Comparison of ENCODE assay signal across 32 mouse cellular contexts in the genomic region with DNA sequence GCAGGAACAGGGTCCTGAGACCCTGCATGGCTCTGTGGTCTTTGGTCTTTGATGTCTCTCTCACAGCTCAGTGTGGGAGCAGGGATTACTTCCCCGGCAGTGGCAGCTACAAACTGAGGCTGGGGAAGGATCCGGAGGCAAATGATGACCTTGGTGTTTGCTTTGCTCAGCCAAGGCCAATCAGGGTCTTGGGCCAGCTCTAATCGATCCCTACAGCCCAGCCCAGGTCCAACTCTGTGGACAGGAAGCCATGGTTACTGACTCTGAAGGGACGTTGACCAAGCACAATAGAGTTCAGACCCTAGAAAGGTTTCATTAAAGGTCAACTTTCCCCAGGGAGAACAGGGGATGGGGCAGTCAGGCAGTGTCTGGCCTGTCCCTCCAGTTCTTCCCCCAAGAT. TPM values are rescaled to one million over a fixed set of nuclear protein-coding genes. Genes with fewer than 3 reads are reported as not detected.
A peak's percentile ranks its signal among the peaks of the same experiment; 100 is the strongest.
DNase-seq lines count a peak whose midpoint lies in the region; ATAC-seq lines count a peak whose summit lies in the region.
"Had no signal": no experiment of that assay in that cellular context is flagged by ENCODE, and none has a peak within 500 bp of the region (broad histone marks: within the 10 kb centered on the region; RNA-seq: fewer than 3 reads in every experiment).

No protein-coding gene starts in this region.

- H3K27me3 ChIP-seq in erythroblast, embryonic 14.5 days (ENCODE audit: control insufficient read depth), result no peaks in the 10 kb centered on the region
- no peaks in the 10 kb centered on the region for H3K27me3 ChIP-seq in liver, embryonic 13.5 days
- no peaks in the 10 kb centered on the region for H3K27me3 ChIP-seq in liver, embryonic 16.5 days (ENCODE audit: control insufficient read depth, insufficient read depth, low read depth, low read length)
- H3K27me3 ChIP-seq: embryonic facial prominence, embryonic 13.5 days had no signal

- peaks cover 5% of the 10 kb centered on the region; the same call in 1 of the 2 replicates for H3K36me3 ChIP-seq in erythroblast, embryonic 14.5 days (ENCODE audit: control insufficient read depth)
- peaks cover 15% of the 10 kb centered on the region for H3K36me3 ChIP-seq in liver, embryonic 13.5 days
- H3K36me3 ChIP-seq in liver, embryonic 16.5 days (ENCODE audit: control insufficient read depth, insufficient read depth), result peaks cover 3% of the 10 kb centered on the region; the same call in 1 of the 2 replicates
- H3K36me3 ChIP-seq: embryonic facial prominence, embryonic 10.5 days; embryonic facial prominence, embryonic 13.5 days; heart, embryonic 13.5 days had no signal

- no peaks in the 10 kb centered on the region for H3K9me3 ChIP-seq in erythroblast, embryonic 14.5 days (ENCODE audit: control insufficient read depth, low read length)
- no peaks in the 10 kb centered on the region for H3K9me3 ChIP-seq in liver, embryonic 13.5 days (replicated peaks)
- no peaks in the 10 kb centered on the region for H3K9me3 ChIP-seq in liver, embryonic 16.5 days (replicated peaks; ENCODE audit: control insufficient read depth, low read length)
- H3K9me3 ChIP-seq: embryonic facial prominence, embryonic 10.5 days; embryonic facial prominence, embryonic 13.5 days; heart, embryonic 13.5 days had no signal

- peak overlapping the region; percentile 56 for H3K4me3 ChIP-seq in erythroblast, embryonic 14.5 days (replicated peaks)
- peak overlapping the region; percentile 54 for H3K4me3 ChIP-seq in liver, embryonic 13.5 days (replicated peaks)
- peak overlapping the region; percentile 57 for H3K4me3 ChIP-seq in liver, embryonic 16.5 days (ENCODE audit: low read depth, low read length)
- H3K4me3 ChIP-seq: embryonic facial prominence, embryonic 10.5 days; embryonic facial prominence, embryonic 13.5 days; heart, embryonic 13.5 days had no signal

- H3K4me2 ChIP-seq in liver, embryonic 13.5 days, result peak overlapping the region; percentile 59; the same call in 1 of the 2 replicates
- H3K4me2 ChIP-seq in liver, embryonic 16.5 days (ENCODE audit: low read depth, low read length), result no peak overlapping the region
- H3K4me2 ChIP-seq: embryonic facial prominence, embryonic 13.5 days; heart, embryonic 13.5 days; hindbrain, embryonic 14.5 days had no signal

- ATAC-seq in erythroblast, adult 5-6 weeks (replicated peaks; ENCODE audit: low FRiP score, poor library complexity, severe bottlenecking), result no peak
- peak; percentile 64 for ATAC-seq in liver, embryonic 13.5 days (ENCODE audit: low read depth)
- ATAC-seq in liver, embryonic 16.5 days (ENCODE audit: low read depth), result peak; percentile 72
- ATAC-seq: forebrain, embryonic 14.5 days; forebrain, postnatal 0 days; hindbrain, postnatal 0 days had no signal

- H3K4me1 ChIP-seq in erythroblast, embryonic 14.5 days (ENCODE audit: control insufficient read depth), result no peaks in the 10 kb centered on the region
- peaks cover 14% of the 10 kb centered on the region for H3K4me1 ChIP-seq in liver, embryonic 13.5 days (replicated peaks)
- H3K4me1 ChIP-seq in liver, embryonic 16.5 days (ENCODE audit: control insufficient read depth, low read depth, low read length), result no peaks in the 10 kb centered on the region; the same call in none of the 2 replicates
- H3K4me1 ChIP-seq: embryonic facial prominence, embryonic 10.5 days; heart, embryonic 13.5 days had no signal

- no peak for DNase-seq in liver, embryonic 13.5 days
- DNase-seq in MN1 (ENCODE audit: low spot score), result no peak
- no peak for DNase-seq in frontal cortex, postnatal 36 days (ENCODE audit: low spot score in 2 of 2)
- DNase-seq in urinary bladder, postnatal 10 days (ENCODE audit: low spot score), result no peak
- DNase-seq in cerebellum, adult 9-11 months, result no peak
- DNase-seq: adrenal gland, adult 2 months; adrenal gland, postnatal 14 days; cerebellum, adult 11 months; cerebellum, adult 2 months; cerebellum, postnatal 10 days; cerebellum, postnatal 36 days; embryo, embryonic 11 days; forebrain, postnatal 0 days; gastrocnemius, postnatal 25 days; heart, adult 18-20 months; heart, postnatal 14 days; heart, postnatal 4 days had no signal

- H3K27ac ChIP-seq in liver, embryonic 13.5 days, result peak overlapping the region; percentile 60
- peak overlapping the region; percentile 48 for H3K27ac ChIP-seq in liver, embryonic 16.5 days (ENCODE audit: low read length)
- H3K27ac ChIP-seq: embryonic facial prominence, embryonic 10.5 days; embryonic facial prominence, embryonic 13.5 days; heart, embryonic 13.5 days; hindbrain, embryonic 14.5 days; hindbrain, postnatal 0 days had no signal

- peak overlapping the region; percentile 38; the same call in 1 of the 2 replicates for H3K9ac ChIP-seq in liver, embryonic 13.5 days
- H3K9ac ChIP-seq in liver, embryonic 16.5 days (ENCODE audit: low read depth, low read length), result peak overlapping the region; percentile 21; the same call in 1 of the 2 replicates
- H3K9ac ChIP-seq: embryonic facial prominence, embryonic 13.5 days; forebrain, postnatal 0 days; heart, embryonic 13.5 days; hindbrain, embryonic 14.5 days had no signal

- WGBS in liver, embryonic 13.5 days (ENCODE audit: insufficient replicate concordance), result 41% methylated on average over 4 of the region's 4 CpGs
- WGBS in liver, embryonic 16.5 days (ENCODE audit: insufficient replicate concordance), result 44% methylated on average over 4 of the region's 4 CpGs

RNA-seq across cellular contexts. Expression of gene Ambp, which starts 0.6 kb away (rescaled TPM):
- polyA plus RNA-seq in erythroblast, embryonic 14.5 days (2012), result 0.25 and 0.71 TPM in 2 replicates
- not detected in 2 replicates for total RNA-seq in erythroblast, adult 5-6 weeks (2015; ENCODE audit: low replicate concordance)
- total RNA-seq in erythroblast, adult 5-6 weeks (2017; ENCODE audit: low replicate concordance), result not detected in 2 replicates
- 683 and 777 TPM in 2 replicates for polyA plus RNA-seq in liver, embryonic 13.5 days (2015; fragmentation: Nextera tagmentation; extraction: Ambion mirVana)
- 1,608 and 1,736 TPM in 2 replicates for polyA plus RNA-seq in liver, embryonic 16.5 days (2015; fragmentation: Nextera tagmentation; extraction: Ambion mirVana)
- total RNA-seq: ES-E14; forebrain, postnatal 0 days; gastrocnemius, adult 8-10 months; gastrocnemius, postnatal 25 days; heart, adult 18-20 months; heart, postnatal 14 days; heart, postnatal 4 days; hindbrain, postnatal 0 days had no signal
- polyA plus RNA-seq: cerebellum, adult 2 months; cortical plate, adult 2 months; embryonic facial prominence, embryonic 10.5 days; embryonic facial prominence, embryonic 13.5 days; forebrain, embryonic 11.5 days; forebrain, embryonic 14.5 days; forebrain, postnatal 0 days; hindbrain, embryonic 11.5 days; hindbrain, embryonic 14.5 days; hindbrain, postnatal 0 days had no signal

RNA-seq across cellular contexts. Expression of gene Kif12, which starts 17.9 kb away (rescaled TPM):
- polyA plus RNA-seq in erythroblast, embryonic 14.5 days (2012), result 0.03 TPM in 1 of 2 replicates, not detected in the other
- not detected in 2 replicates for total RNA-seq in erythroblast, adult 5-6 weeks (2015; ENCODE audit: low replicate concordance)
- total RNA-seq in erythroblast, adult 5-6 weeks (2017; ENCODE audit: low replicate concordance), result not detected in 2 replicates
- 5.1 TPM in 2 replicates for polyA plus RNA-seq in liver, embryonic 13.5 days (2015; fragmentation: Nextera tagmentation; extraction: Ambion mirVana)
- 4.8 and 5.3 TPM in 2 replicates for polyA plus RNA-seq in liver, embryonic 16.5 days (2015; fragmentation: Nextera tagmentation; extraction: Ambion mirVana)
- total RNA-seq: adrenal gland, adult 2 months; adrenal gland, postnatal 14 days; ES-E14; gastrocnemius, adult 8-10 months; gastrocnemius, postnatal 25 days; heart, adult 18-20 months; heart, postnatal 14 days; heart, postnatal 4 days had no signal
- polyA plus RNA-seq: adrenal gland, adult 2 months; cerebellum, adult 2 months; cortical plate, adult 2 months; embryonic facial prominence, embryonic 10.5 days; embryonic facial prominence, embryonic 13.5 days; forebrain, embryonic 11.5 days; forebrain, embryonic 14.5 days; forebrain, postnatal 0 days; frontal cortex, adult 2 months; hindbrain, embryonic 11.5 days had no signal

RNA-seq across cellular contexts. Expression of gene Col27a1, which starts 59.8 kb away (rescaled TPM):
- 0.01 TPM in 1 of 2 replicates, not detected in the other for polyA plus RNA-seq in erythroblast, embryonic 14.5 days (2012)
- total RNA-seq in erythroblast, adult 5-6 weeks (2015; ENCODE audit: low replicate concordance), result 0.96 TPM in 1 of 2 replicates, not detected in the other
- not detected in 2 replicates for total RNA-seq in erythroblast, adult 5-6 weeks (2017; ENCODE audit: low replicate concordance)
- polyA plus RNA-seq in liver, embryonic 13.5 days (2015; fragmentation: Nextera tagmentation; extraction: Ambion mirVana), result 1.5 TPM in 2 replicates
- polyA plus RNA-seq in liver, embryonic 16.5 days (2015; fragmentation: Nextera tagmentation; extraction: Ambion mirVana), result 1.6 and 2.1 TPM in 2 replicates

Comparison
In these comparisons a context has a peak if more than half of its experiments do, and no peak if none do; other contexts are left out.
1. RNA of gene Ambp, which starts 0.6 kb away (polyA plus RNA-seq): 1,608 to 1,736 TPM in liver, embryonic 16.5 days and 683 to 777 TPM in liver, embryonic 13.5 days; 0.25 to 0.71 TPM in erythroblast, embryonic 14.5 days; every median in the first group is over 100 times any median in the second.
2. Peak in every context shown above with its lines, with median percentiles within 50 percentile points of each other: H3K4me3 ChIP-seq.